Comparison of ENCODE assay signal across 24 mouse cellular contexts in the genomic region with DNA sequence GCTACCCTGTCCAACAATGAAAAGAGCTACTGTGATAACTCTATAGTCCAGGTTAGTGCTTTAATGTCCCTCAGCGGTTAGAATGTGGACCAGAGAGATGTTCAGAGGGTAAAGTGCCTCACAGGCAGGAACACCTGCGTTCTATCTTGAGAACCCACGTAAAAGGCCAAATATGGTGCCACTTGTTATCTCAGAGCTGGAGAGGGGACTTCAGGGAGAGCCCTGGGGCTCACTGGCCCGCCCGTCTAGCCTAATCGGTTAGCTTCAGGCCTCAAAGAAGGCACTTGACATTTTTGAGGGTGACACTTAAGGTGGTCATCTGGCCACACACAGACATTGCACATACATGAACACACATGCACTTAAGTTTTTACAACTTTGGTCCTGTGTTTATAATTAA. TPM values are rescaled to one million over a fixed set of nuclear protein-coding genes. Genes with fewer than 3 reads are reported as not detected.
DNase-seq lines count a peak whose midpoint lies in the region; ATAC-seq and TF ChIP-seq lines count a peak whose summit lies in the region.
"Had no signal": no experiment of that assay in that cellular context is flagged by ENCODE, and none has a peak within 500 bp of the region (broad histone marks: within the 10 kb centered on the region; RNA-seq: fewer than 3 reads in every experiment).

No protein-coding gene starts in this region.

- H3K9ac ChIP-seq in heart, postnatal 0 days (replicated peaks; ENCODE audit: low read depth, low read length): no peak overlapping the region
- no peak overlapping the region for H3K9ac ChIP-seq in heart, embryonic 12.5 days
- no peak overlapping the region for H3K9ac ChIP-seq in lung, postnatal 0 days (replicated peaks; ENCODE audit: low read depth)
- H3K9ac ChIP-seq: embryonic facial prominence, embryonic 15.5 days; hindbrain, embryonic 13.5 days; limb, embryonic 15.5 days had no signal

- no peak for TF ChIP-seq CTCF in heart, postnatal 0 days (IDR thresholded peaks at IDR 0.05; ENCODE audit: low read depth)
- TF ChIP-seq CTCF in lung, postnatal 0 days (IDR thresholded peaks at IDR 0.05): no peak

- no peak overlapping the region for H3K27ac ChIP-seq in heart, postnatal 0 days (ENCODE audit: low read depth)
- H3K27ac ChIP-seq in heart, embryonic 12.5 days (ENCODE audit: poor library complexity, severe bottlenecking): no peak overlapping the region
- H3K27ac ChIP-seq in lung, postnatal 0 days (ENCODE audit: low read length): no peak overlapping the region
- H3K27ac ChIP-seq: embryonic facial prominence, embryonic 15.5 days; hindbrain, embryonic 13.5 days; limb, embryonic 15.5 days had no signal

- peak; percentile 31; the same call in 1 of the 2 replicates for ATAC-seq in heart, postnatal 0 days (ENCODE audit: insufficient read depth, low read depth)
- ATAC-seq in heart, embryonic 12.5 days (ENCODE audit: insufficient number of reproducible peaks, low FRiP score): no peak
- ATAC-seq in lung, postnatal 0 days: peak; percentile 67
- ATAC-seq in megakaryocyte progenitor cell, adult 5-6 weeks (replicated peaks; ENCODE audit: poor library complexity): peak; percentile 25
- ATAC-seq: forebrain, embryonic 14.5 days had no signal

- H3K4me3 ChIP-seq in heart, postnatal 0 days (ENCODE audit: low read depth, low read length): no peak overlapping the region
- H3K4me3 ChIP-seq in heart, embryonic 12.5 days: no peak overlapping the region
- H3K4me3 ChIP-seq in lung, postnatal 0 days (ENCODE audit: low read depth, low read length): no peak overlapping the region
- H3K4me3 ChIP-seq: embryonic facial prominence, embryonic 15.5 days; hindbrain, embryonic 13.5 days; limb, embryonic 15.5 days; megakaryocyte, embryonic 14.5 days had no signal

- no peaks in the 10 kb centered on the region for H3K27me3 ChIP-seq in heart, postnatal 0 days (ENCODE audit: control insufficient read depth, insufficient read depth, low read length)
- H3K27me3 ChIP-seq in heart, embryonic 12.5 days (replicated peaks): no peaks in the 10 kb centered on the region
- no peaks in the 10 kb centered on the region for H3K27me3 ChIP-seq in lung, postnatal 0 days (replicated peaks; ENCODE audit: insufficient read depth, low read length)
- H3K27me3 ChIP-seq: embryonic facial prominence, embryonic 15.5 days; hindbrain, embryonic 13.5 days; limb, embryonic 15.5 days; megakaryocyte, embryonic 14.5 days had no signal

- no peaks in the 10 kb centered on the region for H3K4me1 ChIP-seq in heart, postnatal 0 days (ENCODE audit: control insufficient read depth, insufficient read depth)
- peaks cover 10% of the 10 kb centered on the region for H3K4me1 ChIP-seq in heart, embryonic 12.5 days (replicated peaks)
- H3K4me1 ChIP-seq in lung, postnatal 0 days (ENCODE audit: insufficient read depth, low read depth, low read length): no peaks in the 10 kb centered on the region
- H3K4me1 ChIP-seq: embryonic facial prominence, embryonic 15.5 days; limb, embryonic 15.5 days; megakaryocyte, embryonic 14.5 days had no signal

- DNase-seq in heart, adult 11 months: peak; percentile 68
- no peak for DNase-seq in heart, adult 9 months (ENCODE audit: low spot score in 2 of 2)
- no peak for DNase-seq in heart, postnatal 0 days (ENCODE audit: low spot score)
- DNase-seq in lung, postnatal 0 days (ENCODE audit: low spot score): no peak
- DNase-seq in lung, postnatal 10 days: no peak
- DNase-seq in right cerebral cortex, postnatal 10 days (ENCODE audit: low spot score in 2 of 2): no peak
- DNase-seq: adrenal gland, postnatal 36 days; cerebellum, adult 11 months; cerebellum, adult 9-11 months; kidney, adult 18-20 months; kidney, postnatal 4 days; layer of hippocampus, adult 9-11 months; lung, postnatal 14 days; midbrain, embryonic 14.5 days; right cerebral cortex, postnatal 14 days; thymus, postnatal 14 days had no signal

- WGBS in heart, postnatal 0 days: 45% methylated on average over 6 of the region's 6 CpGs
- WGBS in heart, embryonic 12.5 days: 49% methylated on average over 6 of the region's 6 CpGs
- 72% methylated on average over 6 of the region's 6 CpGs for WGBS in lung, postnatal 0 days

- peaks cover 21% of the 10 kb centered on the region for H3K36me3 ChIP-seq in heart, postnatal 0 days (replicated peaks; ENCODE audit: control insufficient read depth, insufficient read depth, low read length)
- H3K36me3 ChIP-seq in heart, embryonic 12.5 days: peaks cover 23% of the 10 kb centered on the region
- H3K36me3 ChIP-seq in lung, postnatal 0 days (ENCODE audit: insufficient read depth, low read length): peaks cover 12% of the 10 kb centered on the region; the same call in 1 of the 2 replicates

- no peak overlapping the region for H3K4me2 ChIP-seq in heart, postnatal 0 days (ENCODE audit: low read depth, low read length)
- no peak overlapping the region for H3K4me2 ChIP-seq in heart, embryonic 12.5 days
- H3K4me2 ChIP-seq in lung, postnatal 0 days (replicated peaks; ENCODE audit: low read depth, low read length): no peak overlapping the region
- H3K4me2 ChIP-seq: embryonic facial prominence, embryonic 15.5 days; hindbrain, embryonic 13.5 days; limb, embryonic 15.5 days had no signal

- H3K9me3 ChIP-seq in heart, postnatal 0 days (replicated peaks; ENCODE audit: control insufficient read depth, low read length): no peaks in the 10 kb centered on the region
- no peaks in the 10 kb centered on the region for H3K9me3 ChIP-seq in heart, embryonic 12.5 days (replicated peaks)
- no peaks in the 10 kb centered on the region for H3K9me3 ChIP-seq in lung, postnatal 0 days (ENCODE audit: low read length)
- H3K9me3 ChIP-seq: embryonic facial prominence, embryonic 15.5 days; hindbrain, embryonic 13.5 days; limb, embryonic 15.5 days; megakaryocyte, embryonic 14.5 days had no signal

- TF ChIP-seq EP300 in heart, postnatal 0 days (IDR thresholded peaks at IDR 0.05; ENCODE audit: low read depth): no peak
- TF ChIP-seq EP300 in lung, postnatal 0 days (IDR thresholded peaks at IDR 0.05): no peak

RNA-seq across cellular contexts. Expression of a gene that starts 49.6 kb away (rescaled TPM):
- 3.5 and 11.4 TPM in 2 replicates for total RNA-seq in heart, postnatal 0 days (2014; rRNA removed; ENCODE audit: low replicate concordance)
- 2.7 and 2.8 TPM in 2 replicates for polyA plus RNA-seq in heart, postnatal 0 days (2015; fragmentation: Nextera tagmentation; extraction: Ambion mirVana)
- 21.0 and 23.2 TPM in 2 replicates for polyA plus RNA-seq in heart, embryonic 12.5 days (2016; fragmentation: Nextera tagmentation; extraction: Ambion mirVana)
- polyA plus RNA-seq in lung, postnatal 0 days (2015; fragmentation: Nextera tagmentation; extraction: Ambion mirVana): 15.3 and 19.6 TPM in 2 replicates
- 0.54 and 0.64 TPM in 2 replicates for total RNA-seq in megakaryocyte progenitor cell, adult 5-6 weeks (2015)
- 0.17 TPM in 1 of 2 replicates, not detected in the other for total RNA-seq in megakaryocyte progenitor cell, adult 5-6 weeks (2017)
- total RNA-seq: common myeloid progenitor, adult 5-6 weeks had no signal
